Mouse (Mus musculus): ENCODE measurements at regions not wholly inside any gene's neighbourhood (a gene's known extent, or its start where the extent isn't known, plus 50 kb on each side); places are given as distances from the start of the nearest gene placed in this dataset.

DNA sequence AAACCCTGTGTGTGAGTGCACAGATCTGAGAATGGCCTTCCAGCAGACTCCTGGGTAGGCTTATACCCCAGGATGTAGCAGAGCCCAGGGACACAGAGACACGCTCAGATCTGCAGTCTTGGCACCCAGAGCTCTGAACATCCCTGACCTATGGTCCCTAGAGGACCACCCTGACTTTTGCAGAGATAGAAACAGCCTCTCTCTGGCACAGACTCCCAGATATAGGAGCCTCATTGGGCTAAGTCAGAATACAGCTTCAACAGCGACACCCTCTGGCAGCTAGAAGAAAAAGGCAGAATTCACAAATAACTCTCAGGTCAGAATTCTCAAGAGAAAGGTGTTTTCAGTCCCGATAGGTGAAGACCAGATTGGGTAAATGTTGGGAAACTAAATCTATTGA lies 115.3 kb upstream of the Clint1 start:
- TF ChIP-seq POLR2A (IDR thresholded peaks at IDR 0.05; ENCODE audit: insufficient read depth, low read depth, low read length), result no peak
- TF ChIP-seq CTCF (IDR thresholded peaks at IDR 0.05; ENCODE audit: insufficient read depth, low read depth, low read length), result no peak
